8 mouse cellular contexts compared by ENCODE assay signal in the genomic region with DNA sequence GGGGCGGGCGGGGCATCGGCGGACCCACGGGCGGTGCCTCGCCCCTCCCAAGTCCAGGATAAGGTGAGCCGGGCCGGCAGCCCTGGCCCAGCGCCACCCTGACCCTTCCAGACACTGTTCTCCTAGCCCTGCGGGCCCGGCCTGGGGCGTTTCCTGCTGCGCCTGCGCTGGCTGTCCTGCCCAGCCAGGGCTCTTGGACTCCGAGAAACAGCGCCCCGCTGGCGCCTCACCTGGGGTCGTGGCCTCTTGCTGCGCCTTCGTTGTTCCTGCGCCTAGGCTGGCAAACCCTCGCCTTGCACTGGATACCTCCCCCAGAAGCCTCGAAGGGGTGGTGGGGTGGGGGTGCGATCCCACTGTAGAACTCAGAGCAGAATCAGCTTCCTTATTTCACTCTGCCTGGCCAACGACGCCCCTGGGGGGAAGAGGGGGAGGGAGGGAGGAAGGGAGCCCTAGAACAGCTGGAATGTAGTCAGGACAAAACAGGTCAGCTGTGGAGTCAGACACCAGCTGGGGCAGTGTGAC. TPM values are rescaled to one million over a fixed set of nuclear protein-coding genes. Genes with fewer than 3 reads are reported as not detected.
DNase-seq lines count a peak whose midpoint lies in the region; ATAC-seq and TF ChIP-seq lines count a peak whose summit lies in the region.

A gene (minus strand): TSS at position 393 of the 522 bp plus-strand sequence.

- H3K4me3 ChIP-seq in MEL (ENCODE audit: control insufficient read depth in 1 of 2, insufficient read depth in 1 of 2, low read depth in 2 of 2, low read length in 2 of 2) = peak within 1 kb of the TSS; percentile 59 to 80
- peak within 1 kb of the TSS; percentile 64 for H3K4me3 ChIP-seq in brown adipose tissue, adult 24 weeks (ENCODE audit: insufficient read depth, low read depth, low read length)
- H3K4me3 ChIP-seq in intestine, embryonic 15.5 days (replicated peaks) = peak within 1 kb of the TSS; percentile 59
- peak within 1 kb of the TSS; percentile 55 for H3K4me3 ChIP-seq in liver, postnatal 0 days (ENCODE audit: low read depth, low read length)
- peak within 1 kb of the TSS; percentile 47 for H3K4me3 ChIP-seq in neural tube, embryonic 13.5 days

- peak within 1 kb of the TSS; percentile 70 for H3K9ac ChIP-seq in MEL (ENCODE audit: control insufficient read depth, low read depth, low read length, poor library complexity, severe bottlenecking)
- peak within 1 kb of the TSS; percentile 64 for H3K9ac ChIP-seq in intestine, embryonic 15.5 days
- peak within 1 kb of the TSS; percentile 63 for H3K9ac ChIP-seq in liver, postnatal 0 days (replicated peaks)
- peak within 1 kb of the TSS; percentile 73 for H3K9ac ChIP-seq in neural tube, embryonic 13.5 days

- H3K79me2 ChIP-seq in MEL (ENCODE audit: control insufficient read depth, insufficient read depth, low read length, poor library complexity) = no peaks in the 10 kb centered on the region; the same call in 1 of the 2 replicates

- peak; percentile 75 for DNase-seq in MEL (ENCODE audit: low read depth, low spot score)
- no peak for DNase-seq in gonadal fat pad, adult 2 months (ENCODE audit: low read depth)
- DNase-seq in liver, postnatal 0 days = peak; percentile 56
- peak; percentile 48 to 56 for DNase-seq in thymus, postnatal 36 days
- DNase-seq in right cerebral cortex, postnatal 14 days = no peak

- no peak within 1 kb of the TSS for H3K27ac ChIP-seq in MEL (ENCODE audit: control insufficient read depth, low read depth, low read length)
- H3K27ac ChIP-seq in brown adipose tissue, adult 24 weeks (replicated peaks; ENCODE audit: low read depth, low read length) = no peak within 1 kb of the TSS
- H3K27ac ChIP-seq in intestine, embryonic 15.5 days = peak within 1 kb of the TSS; percentile 42; the same call in 1 of the 2 replicates
- H3K27ac ChIP-seq in liver, postnatal 0 days (ENCODE audit: low read depth) = no peak within 1 kb of the TSS
- H3K27ac ChIP-seq in neural tube, embryonic 13.5 days (replicated peaks) = no peak within 1 kb of the TSS

- peak in 1 of 2 experiments; percentile 34; a peak in 2 of 4 replicates for TF ChIP-seq POLR2A in MEL (IDR thresholded peaks at IDR 0.05; ENCODE audit: control insufficient read depth in 1 of 2, insufficient read depth in 1 of 2, low read depth in 1 of 2, low read length in 2 of 2, poor library complexity in 1 of 2)

- TF ChIP-seq EP300 in MEL (IDR thresholded peaks at IDR 0.05; ENCODE audit: low read depth in 1 of 2, low read length in 2 of 2) = no peak; a peak in 1 of 4 replicates
- no peak for TF ChIP-seq EP300 in liver, postnatal 0 days (IDR thresholded peaks at IDR 0.05; ENCODE audit: low read depth)

- ATAC-seq in intestine, embryonic 15.5 days = peak; percentile 87
- peak; percentile 78 for ATAC-seq in liver, postnatal 0 days
- peak; percentile 81 for ATAC-seq in neural tube, embryonic 13.5 days (ENCODE audit: low read depth)

- H3K27me3 ChIP-seq in MEL (ENCODE audit: control insufficient read depth in 1 of 2, insufficient read depth in 2 of 2, low read length in 2 of 2) = peaks cover 0 to 3% of the 10 kb centered on the region in 2 experiments; a peak in 3 of 4 replicates
- H3K27me3 ChIP-seq in intestine, embryonic 15.5 days (replicated peaks) = no peaks in the 10 kb centered on the region
- H3K27me3 ChIP-seq in liver, postnatal 0 days (ENCODE audit: insufficient read depth, low read length) = 0 out of 2 replicates have a peak, but pooled peaks cover 8% of the 10 kb centered on the region
- peaks cover 23% of the 10 kb centered on the region for H3K27me3 ChIP-seq in neural tube, embryonic 13.5 days

- peaks cover 0 to 7% of the 10 kb centered on the region in 2 experiments; a peak in 2 of 4 replicates for H3K4me1 ChIP-seq in MEL (ENCODE audit: control insufficient read depth in 1 of 2, insufficient read depth in 2 of 2, low read length in 2 of 2)
- peaks cover 3% of the 10 kb centered on the region; the same call in 1 of the 2 replicates for H3K4me1 ChIP-seq in brown adipose tissue, adult 24 weeks (ENCODE audit: control insufficient read depth, insufficient read depth, insufficient read length, low read length)
- H3K4me1 ChIP-seq in intestine, embryonic 15.5 days (replicated peaks) = peaks cover 10% of the 10 kb centered on the region
- peaks cover 10% of the 10 kb centered on the region for H3K4me1 ChIP-seq in liver, postnatal 0 days (ENCODE audit: insufficient read depth)
- H3K4me1 ChIP-seq in neural tube, embryonic 13.5 days (replicated peaks) = peaks cover 18% of the 10 kb centered on the region

- H3K9me3 ChIP-seq in MEL (replicated peaks; ENCODE audit: insufficient read depth, low read length) = no peaks in the 10 kb centered on the region
- no peaks in the 10 kb centered on the region for H3K9me3 ChIP-seq in intestine, embryonic 15.5 days
- H3K9me3 ChIP-seq in liver, postnatal 0 days (ENCODE audit: low read length) = no peaks in the 10 kb centered on the region
- no peaks in the 10 kb centered on the region for H3K9me3 ChIP-seq in neural tube, embryonic 13.5 days

- WGBS in intestine, embryonic 15.5 days = under 1% methylated on average over 28 of the region's 28 CpGs
- WGBS in liver, postnatal 0 days (ENCODE audit: insufficient replicate concordance) = under 1% methylated on average over 27 of the region's 28 CpGs
- 1% methylated on average over 28 of the region's 28 CpGs for WGBS in neural tube, embryonic 13.5 days

- peak in 1 of 3 experiments; percentile 24; a peak in 3 of 6 replicates for TF ChIP-seq CTCF in MEL (IDR thresholded peaks at IDR 0.05 in 2 of 3, conservative IDR thresholded peaks at IDR 0.05 in 1 of 3; ENCODE audit: control insufficient read depth in 1 of 3, insufficient read depth in 1 of 3, low read depth in 2 of 3, low read length in 3 of 3, poor library complexity in 1 of 3, severe bottlenecking in 1 of 3)
- TF ChIP-seq CTCF in liver, postnatal 0 days (IDR thresholded peaks at IDR 0.05; ENCODE audit: low read depth) = 0 out of 2 replicates have a peak, but pooled peaks have one; percentile 1

- no peak for TF ChIP-seq RAD21 in MEL (IDR thresholded peaks at IDR 0.05; ENCODE audit: low read depth, low read length)

- H3K36me3 ChIP-seq in MEL (ENCODE audit: control insufficient read depth in 1 of 2, insufficient read depth in 2 of 2, low read length in 2 of 2) = no peaks in the 10 kb centered on the region
- H3K36me3 ChIP-seq in intestine, embryonic 15.5 days = no peaks in the 10 kb centered on the region
- no peaks in the 10 kb centered on the region for H3K36me3 ChIP-seq in liver, postnatal 0 days (replicated peaks; ENCODE audit: insufficient read depth, low read length)
- no peaks in the 10 kb centered on the region for H3K36me3 ChIP-seq in neural tube, embryonic 13.5 days

- H3K4me2 ChIP-seq in intestine, embryonic 15.5 days (replicated peaks) = peak within 1 kb of the TSS; percentile 98
- H3K4me2 ChIP-seq in liver, postnatal 0 days (ENCODE audit: low read depth, low read length) = peak within 1 kb of the TSS; percentile 89
- peak within 1 kb of the TSS; percentile 81 for H3K4me2 ChIP-seq in neural tube, embryonic 13.5 days

TF ChIP-seq in MEL, 35 proteins besides CTCF, POLR2A, EP300 and RAD21 (continues in another document):
- TF ChIP-seq RCOR1 (IDR thresholded peaks at IDR 0.05; ENCODE audit: low read depth, low read length) (no peak), ZNF384 (IDR thresholded peaks at IDR 0.05; ENCODE audit: low read depth, low read length) (no peak), NRF1 (IDR thresholded peaks at IDR 0.05; ENCODE audit: insufficient read depth, low read depth, low read length, poor library complexity, severe bottlenecking) (peak; percentile 80), KAT2A (conservative IDR thresholded peaks at IDR 0.05; ENCODE audit: low read depth, low read length) (no peak), MYB (IDR thresholded peaks at IDR 0.05; ENCODE audit: low read depth, low read length) (no peak), MAX (IDR thresholded peaks at IDR 0.05; ENCODE audit: low read length) (peak; percentile 59), HCFC1 (IDR thresholded peaks at IDR 0.05; ENCODE audit: low read depth, low read length) (peak; percentile 42), BHLHE40 (IDR thresholded peaks at IDR 0.05; ENCODE audit: borderline replicate concordance, low read depth, low read length) (no peak), TBP (IDR thresholded peaks at IDR 0.05; ENCODE audit: low read depth, low read length) (no peak), USF1 (IDR thresholded peaks at IDR 0.05; ENCODE audit: low read depth, low read length) (no peak), UBTF (IDR thresholded peaks at IDR 0.05; ENCODE audit: borderline replicate concordance, insufficient read depth, low read depth, low read length) (no peak), GABPA (IDR thresholded peaks at IDR 0.05; ENCODE audit: low read depth, low read length) (no peak), ELF1 (IDR thresholded peaks at IDR 0.05; ENCODE audit: low read depth, low read length) (no peak), CHD2 (IDR thresholded peaks at IDR 0.05; ENCODE audit: low read length) (no peak), NELFE (IDR thresholded peaks at IDR 0.05; ENCODE audit: low read depth, low read length) (peak; percentile 49), MEF2A (IDR thresholded peaks at IDR 0.05; ENCODE audit: extremely low read depth, insufficient replicate concordance, low read depth, low read length, poor library complexity, severe bottlenecking) (no peak; the same call in 1 of the 2 replicates), JUND (IDR thresholded peaks at IDR 0.05; ENCODE audit: low read depth, low read length) (no peak), CHD1 (IDR thresholded peaks at IDR 0.05; ENCODE audit: low read depth, low read length) (0 out of 2 replicates have a peak, but pooled peaks have one; percentile 71), ZC3H11A (IDR thresholded peaks at IDR 0.05; ENCODE audit: low read depth, low read length) (no peak), SMC3 (IDR thresholded peaks at IDR 0.05; ENCODE audit: low read depth, low read length) (no peak), TAL1 (IDR thresholded peaks at IDR 0.05; ENCODE audit: low read length) (no peak), POLR2AphosphoS2 (IDR thresholded peaks at IDR 0.05; ENCODE audit: low read length) (no peak; the same call in 1 of the 2 replicates), GATA1 (IDR thresholded peaks at IDR 0.05; ENCODE audit: low read depth, low read length) (no peak)

RNA-seq across cellular contexts. Expression of the gene that starts here (rescaled TPM):
- total RNA-seq in MEL (2012; rRNA removed) = 7.2 and 8.7 TPM in 2 replicates
- polyA plus RNA-seq in MEL (2012; ENCODE audit: insufficient read depth in 1 of 2, insufficient read length in 2 of 2, low read depth in 1 of 2, low replicate concordance in 2 of 2, missing spikeins in 1 of 2) = 10 to 100 TPM in 1 of 2 experiments, not detected in 1; 11.2 TPM
- 0.46 and 0.91 TPM in 2 replicates for polyA plus RNA-seq in brown adipose tissue, adult 24 weeks (2012; ENCODE audit: insufficient read depth, insufficient read length, missing spikeins)
- 12.0 and 18.6 TPM in 2 replicates for polyA plus RNA-seq in gonadal fat pad, adult 2 months (2012; rRNA removed)
- polyA plus RNA-seq in intestine, embryonic 15.5 days (2015; fragmentation: Nextera tagmentation; extraction: Ambion mirVana) = 5.3 and 5.4 TPM in 2 replicates
- polyA plus RNA-seq in liver, postnatal 0 days (2015; fragmentation: Nextera tagmentation; extraction: Ambion mirVana) = 0.32 and 0.49 TPM in 2 replicates
- polyA plus RNA-seq in neural tube, embryonic 13.5 days (2015; fragmentation: Nextera tagmentation; extraction: Ambion mirVana) = 1.0 and 1.6 TPM in 2 replicates

Comparison
In these comparisons a context has a peak if more than half of its experiments do, and no peak if none do; other contexts are left out.
1. Peak in DNase-seq, ATAC-seq, H3K4me3 ChIP-seq, H3K9ac ChIP-seq and H3K4me2 ChIP-seq in liver, postnatal 0 days; RNA of the gene not detected or under 1 TPM.
2. DNase-seq: peak in MEL (single experiment) and thymus, postnatal 36 days (2 of 2); none in gonadal fat pad, adult 2 months (single experiment) and right cerebral cortex, postnatal 14 days (single experiment).
3. Peak in every context shown above with its lines, with median percentiles within 50 percentile points of each other: H3K4me3 ChIP-seq, H3K9ac ChIP-seq, ATAC-seq and H3K4me2 ChIP-seq.